Mouse (Mus musculus): ENCODE data around the gene Shc2.

DNA sequence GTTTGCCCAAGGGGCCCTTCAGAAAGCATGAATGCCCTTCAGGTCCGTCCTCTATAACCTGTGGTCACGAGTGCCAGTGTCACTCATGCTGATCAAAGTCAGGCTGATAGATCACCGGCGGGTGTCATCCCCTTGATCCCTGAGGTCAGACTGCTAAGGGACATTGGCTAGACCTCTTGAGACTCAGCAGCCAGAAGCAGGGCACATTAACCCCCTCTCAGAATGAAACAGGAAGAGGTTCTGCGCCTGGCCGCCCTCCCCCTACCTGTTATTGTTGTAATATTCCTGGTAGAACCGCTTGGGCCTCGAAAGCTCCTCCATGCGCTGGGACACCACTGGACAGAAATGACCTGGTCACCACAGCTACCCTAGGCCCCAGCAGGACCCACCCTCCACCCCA, 53.3 kb downstream of the Shc2 start:
- no peak for TF ChIP-seq CTCF (IDR thresholded peaks at IDR 0.05)
- TF ChIP-seq EP300 (IDR thresholded peaks at IDR 0.05) = no peak
